Comparison of ENCODE assay signal across 7 mouse cellular contexts in genomic region chr10:80826151-80827062, GRCm38 (mm10). TPM values are rescaled to one million over a fixed set of nuclear protein-coding genes. Genes with fewer than 3 reads are reported as not detected.
DNase-seq lines count a peak whose midpoint lies in the region; ATAC-seq lines count a peak whose summit lies in the region.

Oaz1 (plus strand) TSS chr10:80826656.

- peak within 1 kb of the TSS; percentile 92 for H3K27ac ChIP-seq in embryonic facial prominence, embryonic 12.5 days
- peak within 1 kb of the TSS; percentile 74; the same call in 1 of the 2 replicates for H3K27ac ChIP-seq in limb, embryonic 11.5 days (replicated peaks; ENCODE audit: low read depth, low read length)
- H3K27ac ChIP-seq in midbrain, embryonic 14.5 days (replicated peaks; ENCODE audit: low read depth, low read length), result peak within 1 kb of the TSS; percentile 92

- DNase-seq in adrenal gland, postnatal 25 days, result peak; percentile 96
- DNase-seq in heart, adult 11 months, result peak; percentile 100
- peak; percentile 99 for DNase-seq in kidney, adult 18-20 months
- peak; percentile 98 for DNase-seq in limb, embryonic 11.5 days (ENCODE audit: low spot score)
- peak; percentile 99 for DNase-seq in midbrain, embryonic 14.5 days
- peak; percentile 97 to 98 for DNase-seq in spleen, adult 18-20 months

- peak within 1 kb of the TSS; percentile 92 for H3K4me2 ChIP-seq in embryonic facial prominence, embryonic 12.5 days (replicated peaks)
- peak within 1 kb of the TSS; percentile 96 for H3K4me2 ChIP-seq in limb, embryonic 11.5 days (ENCODE audit: low read depth, severe bottlenecking)
- peak within 1 kb of the TSS; percentile 92 for H3K4me2 ChIP-seq in midbrain, embryonic 14.5 days (ENCODE audit: low read length)

- no peaks in the 10 kb centered on the region for H3K27me3 ChIP-seq in embryonic facial prominence, embryonic 12.5 days
- H3K27me3 ChIP-seq in limb, embryonic 11.5 days (ENCODE audit: control insufficient read depth, insufficient read depth, low read length), result no peaks in the 10 kb centered on the region
- no peaks in the 10 kb centered on the region for H3K27me3 ChIP-seq in midbrain, embryonic 14.5 days (ENCODE audit: control insufficient read depth, insufficient read depth, low read length)

- peak within 1 kb of the TSS; percentile 94 for H3K9ac ChIP-seq in embryonic facial prominence, embryonic 12.5 days
- peak within 1 kb of the TSS; percentile 95 for H3K9ac ChIP-seq in limb, embryonic 11.5 days (ENCODE audit: low read length)
- H3K9ac ChIP-seq in midbrain, embryonic 14.5 days (replicated peaks; ENCODE audit: low read length), result peak within 1 kb of the TSS; percentile 84

- peak within 1 kb of the TSS; percentile 81 for H3K4me3 ChIP-seq in embryonic facial prominence, embryonic 12.5 days
- H3K4me3 ChIP-seq in limb, embryonic 11.5 days (ENCODE audit: low read depth, low read length), result peak within 1 kb of the TSS; percentile 54
- H3K4me3 ChIP-seq in midbrain, embryonic 14.5 days (replicated peaks; ENCODE audit: low read depth, low read length), result peak within 1 kb of the TSS; percentile 74

- peak; percentile 97 for ATAC-seq in embryonic facial prominence, embryonic 12.5 days (ENCODE audit: insufficient number of reproducible peaks, insufficient read depth, low FRiP score, low TSS enrichment)
- peak; percentile 96 for ATAC-seq in limb, embryonic 11.5 days (ENCODE audit: insufficient number of reproducible peaks, low FRiP score, low TSS enrichment, low read depth)
- ATAC-seq in midbrain, embryonic 14.5 days (ENCODE audit: low FRiP score, low TSS enrichment), result peak; percentile 97

- WGBS in embryonic facial prominence, embryonic 12.5 days, result under 1% methylated on average over 82 of the region's 82 CpGs
- under 1% methylated on average over 78 of the region's 82 CpGs for WGBS in limb, embryonic 11.5 days
- under 1% methylated on average over 74 of the region's 82 CpGs for WGBS in midbrain, embryonic 14.5 days

- peaks cover 29% of the 10 kb centered on the region for H3K4me1 ChIP-seq in embryonic facial prominence, embryonic 12.5 days
- peaks cover 21% of the 10 kb centered on the region for H3K4me1 ChIP-seq in limb, embryonic 11.5 days (ENCODE audit: control insufficient read depth, insufficient read depth, low read length)
- peaks cover 10% of the 10 kb centered on the region for H3K4me1 ChIP-seq in midbrain, embryonic 14.5 days (ENCODE audit: control insufficient read depth, insufficient read depth, low read length)

- peaks cover 20% of the 10 kb centered on the region for H3K36me3 ChIP-seq in embryonic facial prominence, embryonic 12.5 days
- peaks cover 5% of the 10 kb centered on the region; the same call in 1 of the 2 replicates for H3K36me3 ChIP-seq in limb, embryonic 11.5 days (ENCODE audit: control insufficient read depth, insufficient read depth, low read length)
- H3K36me3 ChIP-seq in midbrain, embryonic 14.5 days (ENCODE audit: control insufficient read depth, insufficient read depth, low read length), result peaks cover 20% of the 10 kb centered on the region

- H3K9me3 ChIP-seq in embryonic facial prominence, embryonic 12.5 days, result no peaks in the 10 kb centered on the region
- H3K9me3 ChIP-seq in limb, embryonic 11.5 days (ENCODE audit: control insufficient read depth, low read length), result no peaks in the 10 kb centered on the region
- no peaks in the 10 kb centered on the region for H3K9me3 ChIP-seq in midbrain, embryonic 14.5 days (ENCODE audit: control insufficient read depth, low read length)

RNA-seq across cellular contexts. Expression of gene Oaz1, which starts in this region (rescaled TPM):
- 742 and 955 TPM in 2 replicates for total RNA-seq in adrenal gland, postnatal 25 days (2021)
- polyA plus RNA-seq in embryonic facial prominence, embryonic 12.5 days (2016; fragmentation: Nextera tagmentation; extraction: Ambion mirVana), result 1,786 and 1,871 TPM in 2 replicates
- polyA plus RNA-seq in limb, embryonic 11.5 days (2014; fragmentation: Nextera tagmentation; extraction: Ambion mirVana), result 2,003 and 2,108 TPM in 2 replicates
- polyA plus RNA-seq in midbrain, embryonic 14.5 days (2014; fragmentation: Nextera tagmentation; extraction: Ambion mirVana), result 1,218 and 1,334 TPM in 2 replicates

Comparison
In these comparisons a context has a peak if more than half of its experiments do, and no peak if none do; other contexts are left out.
1. Peak in every context shown above with its lines: DNase-seq, ATAC-seq, H3K4me3 ChIP-seq and H3K27ac ChIP-seq.